Mouse (Mus musculus): ENCODE results near the gene Olfr183.
"Not testable (repeated sequence)": the region's sequence is repeated elsewhere in the genome, so short reads cannot be mapped to it uniquely, and the experiment has no call there.

Gene Olfr183

DNA sequence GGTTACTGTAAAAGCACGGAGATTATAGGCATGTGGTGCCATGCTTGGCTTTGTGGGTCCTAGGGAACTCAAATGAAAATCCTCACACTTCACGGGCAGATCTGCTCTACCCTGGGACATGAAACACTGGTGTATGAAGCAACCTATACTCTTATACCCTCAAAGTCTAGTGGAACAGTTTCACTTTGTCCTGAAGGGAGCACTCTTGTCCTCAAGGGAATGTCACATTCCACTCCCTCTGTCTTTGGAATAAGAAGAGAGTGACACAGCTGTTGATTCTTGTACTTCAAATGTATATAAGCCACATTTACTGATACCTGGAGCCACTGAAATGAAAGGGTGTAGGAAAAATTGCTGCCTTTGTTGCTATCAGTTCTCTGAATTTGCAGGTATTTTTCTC is at the start of gene Olfr183:
Gene Olfr183 (plus strand): TSS at position 301 of the 400 bp plus-strand sequence.
- DNase-seq: no peak

DNA sequence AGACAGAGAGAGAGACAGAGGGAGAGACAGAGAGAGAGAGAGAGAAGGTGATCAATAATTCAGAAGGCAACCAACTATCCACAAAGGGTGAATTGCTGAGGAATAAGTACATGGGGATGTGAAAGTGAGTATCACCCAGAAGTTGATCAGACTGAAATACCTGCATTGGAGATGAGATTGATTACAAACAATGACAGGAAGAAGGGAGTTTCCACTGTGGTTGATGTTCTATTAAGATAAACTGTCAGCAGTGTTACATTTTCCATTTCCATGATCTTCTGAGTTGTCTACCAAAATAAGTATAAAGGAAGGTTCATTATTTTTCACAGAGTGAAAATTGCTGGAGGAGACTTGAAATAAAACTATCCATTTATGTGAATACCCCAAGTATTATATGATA is 12.0 kb downstream of the Olfr183 start:
- no peak for DNase-seq

DNA sequence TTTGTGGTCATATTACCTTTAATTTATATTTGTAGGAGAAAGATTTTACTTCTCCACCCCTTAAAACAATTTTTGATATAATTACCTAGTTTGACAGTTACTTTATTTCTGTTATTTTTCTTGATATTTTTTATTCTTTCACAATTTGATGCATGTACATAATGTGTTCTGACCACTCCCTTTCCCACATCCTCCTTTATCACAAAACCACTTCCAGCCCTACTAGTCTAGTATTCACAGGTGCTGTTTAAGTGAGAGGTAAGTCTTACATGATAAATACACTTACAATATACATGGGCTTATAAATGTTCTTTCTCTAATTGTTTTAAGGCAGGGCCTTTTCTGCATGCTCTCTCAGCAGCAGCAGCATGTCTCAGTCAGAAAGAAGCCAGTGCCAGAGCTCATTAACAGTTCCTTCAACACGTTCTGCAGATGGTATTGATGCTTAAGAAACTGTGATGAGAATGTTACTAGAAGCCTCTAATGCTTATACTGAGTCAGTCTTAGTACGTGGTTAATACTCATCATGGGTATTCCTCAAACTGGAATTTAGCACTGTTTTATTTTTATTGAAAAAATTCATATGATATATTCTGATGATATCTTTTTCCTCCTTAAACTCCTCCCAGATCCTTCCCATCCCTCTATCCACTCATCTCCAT is 18.3 kb downstream of the Olfr183 start:
- no peak for DNase-seq

DNA sequence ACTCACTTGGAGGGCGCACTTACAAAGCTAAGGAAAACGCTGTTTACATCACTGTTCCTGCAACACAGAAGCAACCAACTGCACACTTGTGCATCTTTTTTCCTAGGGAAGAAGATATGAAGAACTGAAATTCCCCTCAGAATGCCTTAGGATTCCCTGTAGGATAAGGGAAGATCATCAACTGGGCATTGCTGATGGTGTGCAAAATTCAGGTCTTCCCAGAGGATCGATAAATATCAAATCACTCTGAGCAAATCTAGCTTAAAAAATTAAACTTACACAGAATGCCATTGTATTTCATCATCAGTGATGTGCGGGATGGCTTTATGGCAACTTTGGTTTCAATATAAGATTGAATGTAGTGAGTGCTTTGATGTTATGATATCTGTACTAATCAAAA is 35.0 kb downstream of the Olfr183 start, which contains the start of gene Olfr186:
Gene Olfr186 (minus strand): TSS at position 101 of the 400 bp plus-strand sequence.
- no peak for DNase-seq

DNA sequence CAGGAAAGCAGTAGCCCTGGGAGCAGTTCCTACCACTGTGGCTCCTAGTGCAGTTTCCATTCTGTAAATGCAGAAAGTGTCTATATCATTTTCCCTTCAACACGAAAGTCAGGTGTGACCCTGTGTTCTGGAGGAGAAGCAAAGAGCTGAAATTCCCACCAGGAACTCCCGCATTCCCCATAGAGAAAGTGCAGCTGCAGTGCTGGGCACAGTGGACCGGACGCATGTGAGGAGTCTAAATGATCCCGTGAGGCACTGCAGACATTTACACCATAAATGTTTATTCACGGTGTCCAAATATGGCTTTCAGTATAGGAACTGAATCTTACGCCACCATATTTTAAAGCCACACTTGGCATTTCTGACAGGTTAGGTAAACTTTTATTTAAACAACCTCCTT is 44.6 kb downstream of the Olfr183 start, which contains the start of gene Olfr187:
Gene Olfr187 (minus strand): TSS at position 58 of the 400 bp plus-strand sequence.
- no peak for DNase-seq

DNA sequence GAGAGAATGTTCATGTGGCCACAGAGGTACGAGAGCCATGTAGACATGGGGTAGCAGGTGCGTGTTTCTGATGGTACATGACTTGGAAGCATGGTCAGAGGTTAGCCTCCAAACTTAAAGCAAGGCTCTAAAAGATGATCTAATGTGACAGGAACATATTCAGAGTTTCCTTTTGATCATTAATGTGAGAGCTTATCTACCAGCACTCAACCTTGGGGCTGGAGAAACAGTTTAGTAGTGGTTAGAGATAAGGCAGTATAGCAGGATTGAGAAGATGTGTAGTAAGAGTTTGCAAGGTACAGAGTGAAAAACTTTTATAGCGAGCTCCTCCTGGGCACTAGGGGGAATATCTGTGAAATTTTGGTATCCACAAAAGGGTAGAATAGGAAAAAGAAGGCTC is 50.7 kb downstream of the Olfr183 start:
- DNase-seq: no peak

DNA sequence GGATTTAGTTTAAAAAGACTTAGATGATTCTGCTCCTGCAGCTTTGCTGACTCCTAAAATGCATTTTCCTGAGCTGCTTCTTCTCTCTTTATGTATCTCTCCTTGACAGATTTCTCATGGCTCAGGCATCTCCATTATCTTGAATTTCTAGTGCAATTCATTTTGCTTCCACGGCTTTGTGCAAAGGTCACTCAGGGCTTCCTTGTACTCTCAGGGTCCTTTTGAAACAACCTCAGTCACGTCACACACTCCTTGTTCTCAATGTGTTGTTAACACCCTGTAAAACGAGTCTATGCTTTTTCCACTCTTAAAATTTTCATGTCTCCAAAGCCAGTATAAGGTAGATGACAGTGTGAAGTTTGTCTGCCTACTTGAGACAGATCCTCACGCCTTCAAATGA is 52.4 kb downstream of the Olfr183 start:
- no peak for DNase-seq

DNA sequence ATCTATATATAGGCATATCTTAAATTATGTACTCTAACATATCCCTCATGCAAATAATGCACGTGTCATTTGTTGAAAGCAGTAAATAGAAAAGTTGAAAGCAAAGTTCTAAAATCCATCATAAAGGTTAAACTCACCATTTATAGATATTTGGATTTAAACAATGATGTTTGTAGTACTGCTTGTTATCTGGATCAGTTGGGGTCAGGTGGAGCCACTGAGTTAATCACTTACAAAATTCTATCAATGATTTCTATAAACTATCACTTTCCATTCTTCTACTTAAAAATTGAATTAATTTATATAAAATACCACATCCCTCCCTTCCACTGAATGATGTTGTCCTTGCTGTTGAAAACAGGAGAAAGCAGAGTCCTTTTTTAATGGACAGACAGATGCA is 53.7 kb downstream of the Olfr183 start:
- no peak for DNase-seq

DNA sequence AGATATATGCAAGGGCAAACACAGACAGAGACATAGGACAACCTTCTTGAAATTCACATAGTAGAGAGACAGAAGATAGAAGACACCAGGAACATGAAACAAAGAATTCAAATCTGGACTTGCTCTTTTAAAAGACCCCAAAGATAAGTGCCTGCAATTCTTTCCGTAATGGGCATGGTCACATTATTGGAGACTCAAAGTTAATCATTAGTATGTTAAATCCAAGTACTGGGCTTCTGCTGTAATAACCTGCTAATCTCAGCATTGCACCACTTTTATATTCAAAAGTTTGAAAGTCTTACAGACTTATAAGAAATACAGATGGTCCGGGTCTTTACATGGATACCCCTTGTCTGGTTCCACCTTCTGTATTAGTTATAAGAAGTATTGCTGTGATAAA is 54.1 kb downstream of the Olfr183 start:
- not testable (repeated sequence) for DNase-seq

All from lung, postnatal 4 days (tissue).